Mouse (Mus musculus): Measurements from ENCODE around the gene Rnf114.

- no peak for TF ChIP-seq CTCF (IDR thresholded peaks at IDR 0.05; ENCODE audit: borderline replicate concordance, insufficient read depth, low read depth, low read length)
- no peak for TF ChIP-seq POLR2A (IDR thresholded peaks at IDR 0.05; ENCODE audit: borderline replicate concordance, insufficient read depth, low read length)
Measured at GRCm38 (mm10) chr2:167507719-167508385, 15.4 kb downstream of the Rnf114 start.
